ENCODE assay signal across 37 mouse cellular contexts in genomic region chr5:89450798-89451197, GRCm38 (mm10). TPM values are rescaled to one million over a fixed set of nuclear protein-coding genes. Genes with fewer than 3 reads are reported as not detected.
"Had no signal": no experiment of that assay in that cellular context is flagged by ENCODE, and none has a peak within 500 bp of the region (broad histone marks: within the 10 kb centered on the region; RNA-seq: fewer than 3 reads in every experiment).

No protein-coding gene starts in this region.

- H3K36me3 ChIP-seq: heart, embryonic 13.5 days; heart, embryonic 15.5 days; hindbrain, embryonic 13.5 days; hindbrain, embryonic 15.5 days; kidney, embryonic 15.5 days; limb, embryonic 13.5 days had no signal

- ATAC-seq: forebrain, postnatal 0 days; hindbrain, postnatal 0 days; intestine, embryonic 16.5 days had no signal

- H3K4me1 ChIP-seq: heart, embryonic 13.5 days; heart, embryonic 15.5 days; hindbrain, embryonic 13.5 days; hindbrain, embryonic 15.5 days; kidney, embryonic 15.5 days; limb, embryonic 13.5 days had no signal

- DNase-seq: forebrain, postnatal 0 days; gastrocnemius, postnatal 14 days; gastrocnemius, postnatal 36 days; heart, adult 11 months; heart, adult 2 months; heart, postnatal 14 days; heart, postnatal 36 days; kidney, adult 11 months; kidney, adult 2 months; kidney, adult 9 months; kidney, postnatal 14 days; kidney, postnatal 36 days; layer of hippocampus, adult 9-11 months; layer of hippocampus, postnatal 36 days; left cerebral cortex, postnatal 4 days had no signal

- H3K4me3 ChIP-seq: heart, adult 2 months; heart, embryonic 13.5 days; heart, embryonic 15.5 days; hindbrain, embryonic 13.5 days; hindbrain, embryonic 15.5 days; kidney, embryonic 15.5 days; limb, embryonic 13.5 days had no signal

- H3K4me2 ChIP-seq: heart, embryonic 11.5 days; heart, embryonic 13.5 days; heart, embryonic 15.5 days; hindbrain, embryonic 13.5 days; hindbrain, embryonic 15.5 days; kidney, embryonic 15.5 days; limb, embryonic 13.5 days had no signal

- H3K9ac ChIP-seq: forebrain, postnatal 0 days; heart, embryonic 13.5 days; heart, embryonic 15.5 days; hindbrain, embryonic 13.5 days; hindbrain, embryonic 15.5 days; kidney, embryonic 15.5 days; limb, embryonic 13.5 days had no signal

- H3K27ac ChIP-seq: heart, adult 2 months; heart, embryonic 13.5 days; heart, embryonic 15.5 days; hindbrain, embryonic 13.5 days; hindbrain, embryonic 15.5 days; hindbrain, postnatal 0 days; kidney, embryonic 15.5 days; kidney, postnatal 0 days; limb, embryonic 13.5 days had no signal

- H3K27me3 ChIP-seq: heart, embryonic 13.5 days; heart, embryonic 15.5 days; hindbrain, embryonic 13.5 days; hindbrain, embryonic 15.5 days; kidney, embryonic 15.5 days; limb, embryonic 13.5 days had no signal

- H3K9me3 ChIP-seq: heart, embryonic 13.5 days; heart, embryonic 15.5 days; hindbrain, embryonic 13.5 days; hindbrain, embryonic 15.5 days; kidney, embryonic 15.5 days; limb, embryonic 13.5 days had no signal

RNA-seq across cellular contexts. Expression of gene Gc, which starts 6.9 kb away (rescaled TPM):
- total RNA-seq: forebrain, postnatal 0 days; gastrocnemius, postnatal 14 days; heart, adult 2 months; heart, postnatal 14 days; heart, postnatal 36 days; hematopoietic stem cell, adult 5-6 weeks; layer of hippocampus, adult 18-20 months; layer of hippocampus, adult 8-10 months; layer of hippocampus, postnatal 14 days; layer of hippocampus, postnatal 36 days; left cerebral cortex, adult 18-20 months; left cerebral cortex, adult 8-10 months; left cerebral cortex, postnatal 10 days; left cerebral cortex, postnatal 25 days; left cerebral cortex, postnatal 4 days had no signal
- polyA plus RNA-seq: forebrain, postnatal 0 days; heart, postnatal 0 days; hindbrain, embryonic 11.5 days; hindbrain, embryonic 13.5 days; large intestine, adult 2 months; limb, embryonic 11.5 days; limb, embryonic 13.5 days had no signal
